Mouse (Mus musculus): Measurements from ENCODE around the gene Arl8b.

Arl8b gene

GRCm38 (mm10) chr6:108785551-108785950, 2.7 kb downstream of the Arl8b start:
- no peak for DNase-seq

DNA sequence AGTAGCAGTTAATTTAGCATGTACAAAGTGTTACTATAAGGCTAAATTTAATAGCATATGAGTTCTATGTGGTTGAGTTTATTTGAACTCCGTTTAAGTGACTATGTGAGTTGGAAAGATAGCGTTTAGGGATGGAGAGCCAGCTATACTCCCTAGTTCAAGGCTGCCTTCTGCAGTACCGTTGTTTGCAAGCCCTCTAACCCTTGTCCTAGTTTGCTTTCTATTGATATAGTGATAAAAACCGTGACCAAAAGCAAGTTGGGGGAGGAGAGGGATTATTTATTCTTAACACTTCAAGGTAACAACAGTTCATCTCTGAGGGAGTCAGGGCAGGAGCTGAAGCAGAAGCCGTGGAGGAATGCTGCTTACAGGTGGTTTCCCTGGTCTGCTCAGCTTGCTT, 8.6 kb downstream of the Arl8b start:
- no peak for DNase-seq

DNA sequence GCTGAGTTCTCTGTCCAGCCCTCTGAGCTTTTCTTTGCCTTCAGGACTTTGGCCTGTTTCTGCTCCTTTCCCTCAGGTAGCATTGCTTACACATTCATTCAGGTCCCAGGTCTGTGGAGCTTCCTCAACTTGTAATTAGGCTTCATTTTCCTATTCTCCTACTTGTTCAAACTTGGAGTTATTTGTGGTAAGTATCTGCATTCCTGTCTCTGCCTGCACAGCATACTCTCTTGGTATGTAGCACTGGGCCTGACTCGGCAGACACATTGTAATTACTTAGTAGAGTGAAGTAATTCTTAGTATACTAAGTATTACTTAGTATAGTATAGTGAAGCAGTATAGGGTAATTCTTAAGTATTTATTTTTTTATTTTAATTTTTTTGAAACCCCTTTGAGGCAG, 13.0 kb downstream of the Arl8b start:
- no peak for DNase-seq

DNA sequence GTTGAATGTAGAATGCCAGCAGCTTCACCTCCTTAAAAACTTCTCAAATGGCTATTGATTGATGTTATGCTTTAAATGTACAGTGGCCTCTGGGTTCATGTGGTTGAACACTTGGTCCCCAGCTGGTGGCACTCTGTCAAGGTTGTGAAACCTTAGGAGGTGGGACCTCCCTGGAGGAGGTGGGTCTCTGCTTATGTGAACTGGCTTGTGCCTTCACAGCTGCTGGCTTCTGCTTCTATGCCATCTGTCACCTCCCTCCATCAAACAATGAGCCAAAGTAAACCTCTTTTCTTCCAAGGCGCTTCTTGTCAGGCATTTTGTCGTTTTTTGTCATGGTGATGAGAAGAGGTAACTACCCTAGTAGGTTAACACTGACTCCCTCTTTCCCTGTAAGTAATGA, 13.8 kb downstream of the Arl8b start:
- peak in 1 of 2 experiments; percentile 16 for DNase-seq

DNA sequence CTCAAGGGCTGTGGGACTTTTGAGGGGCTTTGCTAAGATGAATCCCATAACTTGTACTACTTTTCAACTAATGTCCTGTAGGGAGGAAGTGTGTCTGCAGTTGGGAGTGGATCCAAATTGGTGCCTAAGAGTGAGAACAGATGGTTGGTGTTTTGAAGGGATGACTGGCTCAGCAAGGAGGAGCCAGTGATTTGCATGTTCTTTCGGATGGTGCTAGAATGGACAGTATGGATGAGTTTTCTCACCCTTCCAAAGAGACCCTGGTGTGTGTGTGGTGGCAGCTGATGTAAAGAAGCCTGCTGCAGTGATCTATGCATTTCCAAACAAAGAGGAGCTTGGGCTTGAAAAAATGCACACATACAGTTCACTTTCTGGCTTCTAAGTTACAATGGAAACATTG, 22.3 kb downstream of the Arl8b start:
- peak; percentile 22 to 53 for DNase-seq

- no peak for DNase-seq
Measured at GRCm38 (mm10) chr6:108805871-108806270, 23.0 kb downstream of the Arl8b start.

DNA sequence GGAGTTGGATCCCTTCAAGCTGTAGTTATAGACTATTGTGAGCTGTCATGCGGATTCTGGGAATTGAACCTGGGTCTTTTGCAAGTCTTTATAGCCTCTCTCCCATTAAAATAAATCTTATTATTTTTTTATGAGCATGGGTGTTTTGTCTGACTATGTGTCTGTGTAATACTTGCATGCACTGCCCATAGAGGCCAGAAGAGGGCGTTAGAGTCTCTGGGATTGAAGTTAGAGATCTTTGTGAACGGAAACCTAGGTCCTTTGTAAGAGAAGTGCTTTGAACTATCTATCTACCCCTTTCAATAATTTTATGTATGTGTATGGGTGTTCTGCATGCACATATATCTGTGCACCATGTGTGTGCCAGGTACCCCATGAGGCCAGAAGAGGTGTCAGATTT, 24.5 kb downstream of the Arl8b start:
- DNase-seq = no peak

GRCm38 (mm10) chr6:108808786-108809185, 25.9 kb downstream of the Arl8b start:
- no peak for DNase-seq

DNA sequence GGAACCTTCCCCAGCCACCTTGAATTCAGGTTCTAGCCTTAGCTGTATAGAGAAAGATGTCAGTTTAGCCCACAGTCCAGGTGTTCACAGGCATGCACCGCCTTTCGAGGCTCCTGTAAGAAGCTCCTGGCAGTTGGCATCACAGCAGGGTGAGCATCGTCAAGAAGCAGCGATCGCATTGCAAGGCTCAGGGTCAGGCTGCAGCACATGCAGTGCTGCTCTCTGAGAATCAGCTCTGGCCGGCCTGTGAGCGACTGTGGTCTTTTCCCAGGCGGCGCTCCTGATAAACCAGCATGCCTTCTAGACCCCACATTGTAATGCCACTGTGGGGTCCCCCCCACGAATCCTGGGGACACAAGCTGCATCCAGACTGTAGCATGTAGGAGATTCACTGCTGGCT, 27.3 kb downstream of the Arl8b start:
- DNase-seq = peak; percentile 50 to 61

- no peak for DNase-seq
Measured at GRCm38 (mm10) chr6:108812134-108812533, 29.2 kb downstream of the Arl8b start.

- no peak for DNase-seq
Measured at GRCm38 (mm10) chr6:108817510-108817909, 34.6 kb downstream of the Arl8b start.

DNA sequence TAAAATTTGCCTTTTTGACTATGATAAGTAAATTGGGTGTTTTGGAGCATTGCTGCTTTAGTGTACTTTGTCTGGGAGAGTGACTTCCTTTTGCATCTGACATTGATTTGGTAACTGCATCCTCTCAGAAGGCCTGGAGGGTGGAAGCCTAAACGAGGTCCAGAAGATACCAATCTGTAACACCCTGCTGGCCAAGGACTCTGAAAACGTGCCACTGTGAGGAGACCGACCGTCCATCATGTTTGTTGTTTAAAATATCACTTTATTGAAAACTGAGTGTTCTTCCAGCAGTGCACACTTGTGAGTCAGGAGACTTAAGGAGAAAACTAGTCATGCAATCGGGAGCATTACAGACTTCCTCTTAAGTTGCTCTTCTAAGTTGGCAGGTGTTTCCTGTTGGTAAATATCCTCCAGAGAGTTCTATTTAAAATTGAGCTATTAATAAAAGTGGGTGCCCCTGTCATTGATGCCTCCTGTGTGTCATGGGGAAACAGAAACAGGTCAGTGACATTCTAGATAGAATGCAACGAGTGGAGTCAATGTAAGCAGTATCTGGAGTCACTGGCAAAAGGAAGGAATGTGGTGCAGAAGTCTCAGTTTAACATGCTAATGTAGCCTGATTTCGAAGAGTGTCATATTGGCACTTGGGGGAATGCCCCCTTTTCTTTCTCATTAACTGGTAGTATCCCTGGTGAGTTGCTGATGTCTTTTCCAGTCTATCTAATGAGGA, 42.1 kb downstream of the Arl8b start:
- DNase-seq = no peak

- no peak for DNase-seq
Measured at GRCm38 (mm10) chr6:108826070-108826469, 43.2 kb downstream of the Arl8b start.

DNA sequence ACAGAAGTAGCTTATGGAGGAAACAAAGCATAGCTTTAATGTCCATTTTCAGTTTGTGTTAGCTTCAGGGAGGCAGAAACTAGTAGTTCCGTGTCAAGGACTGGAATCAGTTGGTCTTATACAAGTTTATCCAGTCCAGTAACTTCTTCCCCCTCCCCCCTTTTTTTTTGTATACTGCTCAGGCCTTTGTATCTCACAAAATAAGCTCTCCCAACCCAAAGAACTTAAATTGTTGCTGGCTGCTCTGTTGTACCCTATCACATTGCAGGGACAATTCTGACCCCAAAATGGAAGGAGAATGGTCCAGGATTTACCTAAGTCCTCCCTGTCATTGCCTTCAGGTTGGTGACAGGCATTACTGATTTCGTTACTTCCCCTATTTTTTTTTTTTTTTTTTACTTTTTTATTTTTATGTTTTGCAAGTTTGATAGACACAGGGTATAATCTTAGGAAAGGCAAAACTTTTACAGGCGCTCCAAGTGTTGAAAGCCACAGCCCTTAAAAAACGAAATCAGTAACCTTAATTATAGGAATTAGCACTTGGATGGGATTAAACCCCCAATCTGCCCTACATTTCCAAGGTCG, 44.5 kb downstream of the Arl8b start:
- DNase-seq = no peak

GRCm38 (mm10) chr6:108828234-108828868, 45.5 kb downstream of the Arl8b start, which contains the start of gene Edem1:
TSS of gene Edem1 (plus strand) at chr6:108828641.
- DNase-seq = peak; percentile 93 to 97

- no peak for DNase-seq
Measured at GRCm38 (mm10) chr6:108828872-108829271, 46.0 kb downstream of the Arl8b start.

- peak; percentile 26 to 29 for DNase-seq
Measured at GRCm38 (mm10) chr6:108829386-108830370, 46.8 kb downstream of the Arl8b start.

DNA sequence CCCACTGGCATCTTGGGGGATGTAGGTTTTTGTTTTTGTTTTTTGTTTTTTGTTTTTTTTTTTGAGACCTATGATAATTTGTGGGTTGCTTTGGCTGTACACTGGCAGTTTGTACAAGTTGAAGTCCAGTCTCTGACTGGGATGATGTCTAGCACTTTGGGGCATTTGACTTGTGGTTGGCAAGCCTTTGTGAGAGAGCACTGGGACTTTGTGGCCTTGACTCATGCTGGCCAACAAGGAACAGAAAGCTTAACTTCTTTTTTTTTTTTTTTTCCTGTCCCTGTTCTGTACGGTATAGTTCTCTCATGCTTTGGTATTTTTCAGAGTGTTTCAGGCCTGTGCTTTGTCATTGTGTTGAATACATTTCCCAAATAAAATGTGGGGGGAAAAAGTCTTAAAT, 49.3 kb downstream of the Arl8b start:
- no peak for DNase-seq

- no peak for DNase-seq
Measured at GRCm38 (mm10) chr6:108832989-108833388, 50.1 kb downstream of the Arl8b start.

- no peak for DNase-seq
Measured at GRCm38 (mm10) chr6:108833963-108834697, 51.2 kb downstream of the Arl8b start.

DNA sequence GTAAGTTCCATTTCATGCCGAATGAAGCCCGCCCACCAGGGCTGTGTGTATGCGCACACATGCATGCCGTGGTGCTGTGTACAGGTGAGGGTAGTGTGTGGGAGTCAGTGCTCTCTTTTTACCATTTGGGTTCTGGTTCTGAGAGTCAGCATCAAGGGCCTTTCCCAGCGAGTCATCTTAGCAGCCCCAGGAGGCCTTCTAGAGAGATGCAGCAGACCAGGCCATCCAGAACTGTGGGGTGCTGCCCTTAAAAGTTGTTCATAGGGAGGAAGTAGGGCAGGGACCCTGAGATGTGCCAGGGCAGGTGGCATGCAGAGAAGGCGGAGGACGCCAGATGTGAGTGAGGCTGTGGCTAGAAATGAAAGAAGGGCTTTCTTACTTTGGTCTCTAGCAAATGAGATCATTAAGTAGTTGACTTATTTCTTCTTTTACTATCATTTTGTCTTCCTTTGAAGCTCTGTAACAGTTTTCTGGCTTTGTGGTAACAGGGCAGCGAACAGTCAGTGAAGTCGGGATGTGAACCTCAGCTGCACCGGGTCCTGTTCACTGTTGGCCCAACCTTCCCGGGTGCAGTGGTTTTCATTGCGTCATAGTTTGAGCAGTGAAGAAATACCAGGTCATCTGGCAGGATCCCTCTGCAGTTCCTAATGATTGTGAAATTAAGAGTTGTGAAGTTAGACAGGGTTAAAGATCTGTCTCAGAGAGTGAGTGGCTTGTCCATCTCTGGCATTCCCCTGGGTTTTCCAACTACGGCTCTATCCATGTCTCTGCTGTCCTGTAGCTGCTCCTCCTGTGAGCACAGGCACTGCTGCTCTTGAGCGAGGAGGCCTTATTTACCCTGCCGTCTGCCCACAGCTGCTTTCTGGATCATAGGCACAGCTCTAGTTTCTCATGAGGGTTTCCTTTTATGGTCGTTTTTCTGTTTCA, 53.1 kb downstream of the Arl8b start:
- no peak for DNase-seq
